Mouse (Mus musculus): Measurements from ENCODE around the gene Tk1.

GRCm38 (mm10) chr11:117779434-117780198, 46.3 kb downstream of the Tk1 start:
- TF ChIP-seq TAL1 (IDR thresholded peaks at IDR 0.05; ENCODE audit: low read length): no peak
- no peak for TF ChIP-seq GATA1 (IDR thresholded peaks at IDR 0.05; ENCODE audit: low read length)

All from erythroblast, embryonic 14.5 days (primary cell).